Mouse (Mus musculus): ENCODE measurements at regions not wholly inside any gene's neighbourhood (a gene's known extent, or its start where the extent isn't known, plus 50 kb on each side); places are given as distances from the start of the nearest gene placed in this dataset.

DNA sequence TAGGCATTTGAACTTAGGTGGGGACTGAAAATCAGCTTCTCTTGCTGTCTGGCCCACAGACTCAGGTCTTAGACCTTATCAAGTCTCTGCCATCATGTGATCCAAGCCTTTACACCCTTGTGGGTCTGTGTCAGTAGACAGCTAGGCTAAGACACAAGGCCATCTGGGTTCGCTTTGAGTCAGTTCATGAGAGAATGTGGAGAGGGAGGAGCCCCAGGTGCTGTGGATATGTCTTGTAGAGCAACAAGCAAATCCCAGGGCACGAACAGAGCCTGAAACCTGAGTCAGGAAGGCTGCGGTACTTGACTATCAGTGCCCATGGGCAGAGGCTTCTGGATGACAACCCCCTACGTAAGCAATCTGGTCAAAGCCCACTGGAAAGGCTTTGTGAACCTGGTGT is 55.6 kb upstream of the S1pr3 start:
- H3K27me3 ChIP-seq (ENCODE audit: control insufficient read depth, insufficient read depth, insufficient read length) = no peaks in the 10 kb centered on the region
- H3K79me2 ChIP-seq (ENCODE audit: control insufficient read depth, insufficient read depth) = no peaks in the 10 kb centered on the region
- no peak overlapping the region for H3ac ChIP-seq (ENCODE audit: control insufficient read depth, insufficient read length, low read depth)
- H3K4me3 ChIP-seq (ENCODE audit: insufficient read depth, poor library complexity, severe bottlenecking) = no peak overlapping the region
- H3K36me3 ChIP-seq (ENCODE audit: control insufficient read depth, insufficient read depth) = no peaks in the 10 kb centered on the region
- H3K79me3 ChIP-seq (ENCODE audit: low read depth) = no peaks in the 10 kb centered on the region
- TF ChIP-seq MAX (IDR thresholded peaks at IDR 0.05) (no peak), FOSL1 (IDR thresholded peaks at IDR 0.05; ENCODE audit: insufficient read depth, low read length, poor library complexity, severe bottlenecking) (no peak), CEBPB (IDR thresholded peaks at IDR 0.05; ENCODE audit: low read depth) (no peak), MYOD1 (IDR thresholded peaks at IDR 0.05; ENCODE audit: control insufficient read depth, insufficient read length, low read depth) (no peak), USF1 (IDR thresholded peaks at IDR 0.05; ENCODE audit: low read depth) (no peak), CTCF (IDR thresholded peaks at IDR 0.05; ENCODE audit: control insufficient read depth, insufficient read depth, insufficient read length) (no peak), MYOG (IDR thresholded peaks at IDR 0.05; ENCODE audit: control insufficient read depth, extremely low read depth, insufficient read length) (no peak)

DNA sequence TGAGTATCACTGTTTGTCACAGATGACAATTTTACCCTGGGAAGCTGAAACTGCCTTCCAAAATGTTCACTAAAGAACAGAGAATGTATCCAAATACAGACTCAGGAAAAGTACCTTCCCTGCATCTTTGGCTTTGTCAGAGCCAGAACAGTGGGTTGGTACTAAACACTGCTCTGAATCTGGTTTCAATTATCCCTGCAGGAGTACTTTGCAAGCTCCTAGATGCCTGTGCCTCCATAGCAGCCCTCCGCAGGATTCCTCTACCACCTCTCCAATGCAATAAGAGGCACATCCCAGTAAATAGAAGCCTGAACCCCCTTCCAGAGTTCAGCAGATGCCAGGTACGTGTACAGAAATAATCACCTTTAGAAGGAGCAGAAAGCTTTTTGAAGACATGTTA is 52.9 kb upstream of the S1pr3 start:
- Histone ChIP-seq H3K27me3 (ENCODE audit: control insufficient read depth, insufficient read depth, insufficient read length) (no peaks in the 10 kb centered on the region), H3K79me3 (ENCODE audit: low read depth) (no peaks in the 10 kb centered on the region), H3ac (ENCODE audit: control insufficient read depth, insufficient read length, low read depth) (no peak overlapping the region), H3K4me3 (ENCODE audit: insufficient read depth, poor library complexity, severe bottlenecking) (no peak overlapping the region), H3K36me3 (ENCODE audit: control insufficient read depth, insufficient read depth) (no peaks in the 10 kb centered on the region), H3K79me2 (ENCODE audit: control insufficient read depth, insufficient read depth) (no peaks in the 10 kb centered on the region)
- TF ChIP-seq USF1 (IDR thresholded peaks at IDR 0.05; ENCODE audit: low read depth) (no peak), CTCF (IDR thresholded peaks at IDR 0.05; ENCODE audit: control insufficient read depth, insufficient read depth, insufficient read length) (no peak), MYOG (IDR thresholded peaks at IDR 0.05; ENCODE audit: control insufficient read depth, extremely low read depth, insufficient read length) (no peak), CEBPB (IDR thresholded peaks at IDR 0.05; ENCODE audit: low read depth) (no peak), MYOD1 (IDR thresholded peaks at IDR 0.05; ENCODE audit: control insufficient read depth, insufficient read length, low read depth) (no peak), FOSL1 (IDR thresholded peaks at IDR 0.05; ENCODE audit: insufficient read depth, low read length, poor library complexity, severe bottlenecking) (no peak), MAX (IDR thresholded peaks at IDR 0.05) (no peak)
